Mouse (Mus musculus) G1E (cell line): ENCODE results near the gene Tmtc2.

Experiments used
- CTCF ChIP-seq: IDR thresholded peaks from 2 replicates; pipeline ENCODE4 v1.5.1; 2012; ENCODE audit warnings: low read depth, low read length, inconsistent platforms, mixed read lengths
- GATA1 ChIP-seq: IDR thresholded peaks from 2 replicates; pipeline ENCODE4 v1.6.1; 2012; ENCODE audit warnings: borderline replicate concordance, low read length, inconsistent platforms, mixed read lengths
- TAL1 ChIP-seq: conservative IDR thresholded peaks from 2 replicates; pipeline ENCODE4 v1.6.1; 2012; ENCODE audit warnings: low read depth, low read length, inconsistent platforms, mixed read lengths

- TF ChIP-seq CTCF, result no peak
- TF ChIP-seq GATA1, result no peak
- TF ChIP-seq TAL1, result no peak
Observed at GRCm38 (mm10) chr10:105453441-105453840, 120.8 kb downstream of the Tmtc2 start.
